8 mouse cellular contexts compared by ENCODE assay signal in genomic region chr7:4690387-4690786, GRCm38 (mm10). TPM values are rescaled to one million over a fixed set of nuclear protein-coding genes. Genes with fewer than 3 reads are reported as not detected.
DNase-seq lines count a peak whose midpoint lies in the region; ATAC-seq and TF ChIP-seq lines count a peak whose summit lies in the region.

Gene Brsk1, plus strand, starts transcription at chr7:4690604.

- POLR2A ChIA-PET in Patski (lab: Charles Lee) = no interaction called here

- H3K27me3 ChIP-seq in Patski = no peaks in the 10 kb centered on the region
- H3K27me3 ChIP-seq in hindbrain, embryonic 14.5 days (ENCODE audit: control insufficient read depth, insufficient read depth, low read length) = no peaks in the 10 kb centered on the region

- in situ Hi-C loops in Patski (cut with MboI; ENCODE audit: low pct_unique_long_range_greater_than_20kb) = no loop called here

- peaks cover 31% of the 10 kb centered on the region for H3K36me3 ChIP-seq in hindbrain, embryonic 14.5 days (replicated peaks; ENCODE audit: control insufficient read depth, insufficient read depth)

- ATAC-seq in Patski = peak; percentile 53
- peak; percentile 91 for ATAC-seq in hindbrain, embryonic 14.5 days (ENCODE audit: low FRiP score)
- 0 out of 2 replicates have a peak, but pooled peaks have one; percentile 14 for ATAC-seq in megakaryocyte progenitor cell, adult 5-6 weeks (replicated peaks; ENCODE audit: poor library complexity)

- H3K4me2 ChIP-seq in hindbrain, embryonic 14.5 days (replicated peaks) = peak within 1 kb of the TSS; percentile 77

- no peak for DNase-seq in Patski (ENCODE audit: low read depth, low spot score)
- DNase-seq in cerebellum, adult 8-10 months = peak; percentile 86
- DNase-seq in frontal cortex, adult 2 months (ENCODE audit: extremely low spot score in 1 of 2, low spot score in 1 of 2) = peak; percentile 76 to 86
- peak; percentile 92 for DNase-seq in hindbrain, embryonic 14.5 days (ENCODE audit: low spot score)
- DNase-seq in left cerebral cortex, postnatal 10 days (ENCODE audit: extremely low spot score in 1 of 2, low spot score in 2 of 2) = peak; percentile 90 to 94
- DNase-seq in right cerebral cortex, postnatal 36 days (ENCODE audit: low spot score in 2 of 2) = peak; percentile 78 to 81
- no peak for DNase-seq in spleen, postnatal 14 days (ENCODE audit: low spot score in 2 of 2)

- H3K4me3 ChIP-seq in hindbrain, embryonic 14.5 days (replicated peaks; ENCODE audit: low read length) = peak within 1 kb of the TSS; percentile 93

- TF ChIP-seq CTCF in Patski (IDR thresholded peaks at IDR 0.05) = no peak

- peak within 1 kb of the TSS; percentile 100 for H3K9ac ChIP-seq in hindbrain, embryonic 14.5 days

- H3K4me1 ChIP-seq in hindbrain, embryonic 14.5 days (replicated peaks; ENCODE audit: control insufficient read depth, insufficient read depth, low read length) = peaks cover 9% of the 10 kb centered on the region

- no peaks in the 10 kb centered on the region for H3K9me3 ChIP-seq in hindbrain, embryonic 14.5 days (ENCODE audit: control insufficient read depth, low read length)

- H3K27ac ChIP-seq in hindbrain, embryonic 14.5 days = peak within 1 kb of the TSS; percentile 95

- CTCF ChIA-PET in Patski (lab: Charles Lee) = no interaction called here

- 0% methylated on average over 5 of the region's 18 CpGs for WGBS in hindbrain, embryonic 14.5 days

- intact Hi-C loops in left cerebral cortex, postnatal 10 days (cut with DNase I) = no loop called here

RNA-seq across cellular contexts. Expression of gene Brsk1, which starts in this region (rescaled TPM):
- polyA plus RNA-seq in Patski (2021) = 27.9 TPM
- polyA plus RNA-seq in frontal cortex, adult 2 months (2012; rRNA removed) = 244 and 251 TPM in 2 replicates
- 10.3 and 10.5 TPM in 2 replicates for polyA plus RNA-seq in hindbrain, embryonic 14.5 days (2014; fragmentation: Nextera tagmentation; extraction: Ambion mirVana)
- total RNA-seq in left cerebral cortex, postnatal 10 days (2021) = 100 to 1,000 TPM; 312 to 319 TPM
- 0.44 TPM in 1 of 2 replicates, not detected in the other for total RNA-seq in megakaryocyte progenitor cell, adult 5-6 weeks (2015)
- total RNA-seq in megakaryocyte progenitor cell, adult 5-6 weeks (2017) = not detected in 2 replicates

Comparison
In these comparisons a context has a peak if more than half of its experiments do, and no peak if none do; other contexts are left out.
1. RNA of gene Brsk1 (total RNA-seq): 312 to 319 TPM in left cerebral cortex, postnatal 10 days; 0.44 TPM in megakaryocyte progenitor cell, adult 5-6 weeks; every median in the first group is over 100 times any median in the second.
2. Peak in ATAC-seq in megakaryocyte progenitor cell, adult 5-6 weeks; RNA of the gene not detected or under 1 TPM.
3. ATAC-seq: peak in every context shown above with its lines; median percentile 91 in hindbrain, embryonic 14.5 days; 53 in Patski; 14 in megakaryocyte progenitor cell, adult 5-6 weeks.
4. DNase-seq: peak in cerebellum, adult 8-10 months (single experiment), frontal cortex, adult 2 months (2 of 2), hindbrain, embryonic 14.5 days (single experiment), left cerebral cortex, postnatal 10 days (2 of 2) and right cerebral cortex, postnatal 36 days (2 of 2); none in Patski (single experiment) and spleen, postnatal 14 days (0 of 2).